Mouse (Mus musculus) frontal cortex, adult (tissue): Measurements from ENCODE around the gene Khdc1b.
A peak's percentile ranks its signal among the peaks of the same experiment; 100 is the strongest.
"Not testable (repeated sequence)": the region's sequence is repeated elsewhere in the genome, so short reads cannot be mapped to it uniquely, and the experiment has no call there.

Experiments used
- ATAC-seq: cut with Nextera tagmentation; 2 replicates; pipeline ENCODE4 v1.9.2; 2017; ENCODE audit warnings: mild to moderate bottlenecking, moderate library complexity, mixed read lengths; ENCODE audit not compliant: low TSS enrichment

The Khdc1b gene

DNA sequence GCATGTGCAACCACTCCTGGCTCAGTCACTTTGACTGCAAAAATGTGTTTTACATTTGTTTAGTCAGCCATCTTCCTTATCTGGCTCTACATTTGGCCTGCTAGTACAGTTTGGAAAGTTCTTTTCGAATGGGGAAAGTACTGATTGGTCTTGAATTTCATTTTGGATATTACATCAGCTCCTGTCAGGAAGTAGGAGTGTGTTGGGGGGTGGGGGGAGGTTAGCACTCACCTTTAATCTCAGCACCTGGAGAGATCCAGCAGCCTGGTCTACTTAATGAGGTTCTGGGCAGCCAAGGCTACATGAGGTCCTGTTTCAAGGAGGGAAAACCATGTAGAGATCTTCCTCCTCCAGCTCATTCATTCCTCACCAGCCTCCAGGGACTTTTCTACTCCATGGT lies at the start of gene Khdc1b:
Gene Khdc1b (plus strand): TSS at position 301 of the 400 bp plus-strand sequence.
- no peak for ATAC-seq

DNA sequence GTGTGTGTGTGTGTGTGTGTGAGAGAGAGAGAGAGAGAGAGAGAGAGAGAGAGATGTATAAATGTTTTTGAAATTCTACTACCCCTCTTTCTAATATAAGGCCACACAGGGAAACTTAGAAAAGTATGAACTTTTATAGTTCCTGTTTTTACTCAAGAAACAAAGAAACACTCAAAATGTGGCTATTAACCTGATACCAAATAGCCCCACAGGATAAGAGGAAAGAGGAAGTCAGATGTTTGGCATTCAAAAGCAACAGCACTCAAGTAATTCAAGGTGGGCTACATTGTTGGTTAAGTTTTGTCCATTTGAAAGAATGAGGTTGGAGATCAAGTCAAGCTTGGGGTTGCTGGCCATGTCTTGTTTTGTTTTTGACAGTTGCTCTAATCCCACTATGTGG lies 47.5 kb upstream of the Khdc1b start:
- ATAC-seq: no peak

DNA sequence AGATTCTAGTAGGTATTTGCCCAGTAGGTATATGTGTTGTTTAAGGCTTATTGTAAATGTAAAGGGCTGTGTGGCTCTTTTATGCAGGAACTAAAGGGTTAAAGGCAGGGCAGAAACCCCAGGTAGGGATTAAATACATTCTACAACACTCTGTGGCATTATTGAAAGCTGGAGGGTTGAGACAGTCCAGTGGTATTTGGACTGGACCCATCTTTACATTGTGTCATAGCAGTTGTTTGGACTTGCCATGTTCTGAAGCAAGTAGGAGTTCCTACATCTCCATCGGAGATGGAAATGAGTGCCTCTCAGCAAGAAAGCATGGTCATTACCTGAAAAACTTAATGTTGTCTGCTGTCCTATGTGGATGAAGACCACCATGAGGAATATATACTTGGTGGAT lies 42.6 kb upstream of the Khdc1b start:
- no peak for ATAC-seq

DNA sequence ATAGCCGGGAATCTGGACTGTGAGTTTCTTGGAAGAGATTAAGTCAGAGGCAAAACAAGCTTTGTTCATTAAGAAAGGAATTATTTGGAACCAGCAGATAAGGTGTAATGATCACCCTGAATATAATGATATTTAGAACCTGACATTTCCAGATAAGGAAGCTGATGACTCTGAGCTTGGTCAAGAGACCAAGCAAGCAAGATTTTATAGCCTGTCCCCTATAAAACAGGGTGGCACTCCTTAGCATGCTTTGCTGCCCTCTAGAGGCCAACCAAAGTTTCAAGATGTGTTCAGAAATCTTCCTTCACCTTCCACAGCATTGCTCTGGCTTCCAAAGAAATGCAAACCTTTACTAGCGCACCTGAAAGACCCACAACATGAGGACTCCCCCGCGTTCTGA lies 39.1 kb upstream of the Khdc1b start:
- peak; percentile 96 for ATAC-seq

DNA sequence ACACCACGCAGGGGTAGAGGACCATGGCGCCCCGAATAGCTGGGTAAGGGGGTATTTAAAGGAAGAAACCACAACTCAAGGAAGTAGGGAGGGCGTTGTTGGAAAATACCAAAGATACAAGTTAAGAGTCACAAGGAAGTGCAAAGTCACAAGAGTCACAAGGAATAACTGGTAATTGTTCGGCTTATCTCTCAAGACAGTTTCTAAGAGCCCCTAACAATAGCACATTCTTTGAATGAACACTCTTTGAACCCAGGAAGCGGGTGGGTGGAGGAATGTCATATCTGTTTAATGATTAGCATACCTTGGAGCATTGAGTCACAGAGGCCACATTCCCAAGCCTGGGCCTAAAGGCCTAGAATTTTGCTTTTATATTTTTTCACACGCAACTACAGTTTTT lies 38.6 kb upstream of the Khdc1b start:
- not testable (repeated sequence) for ATAC-seq

DNA sequence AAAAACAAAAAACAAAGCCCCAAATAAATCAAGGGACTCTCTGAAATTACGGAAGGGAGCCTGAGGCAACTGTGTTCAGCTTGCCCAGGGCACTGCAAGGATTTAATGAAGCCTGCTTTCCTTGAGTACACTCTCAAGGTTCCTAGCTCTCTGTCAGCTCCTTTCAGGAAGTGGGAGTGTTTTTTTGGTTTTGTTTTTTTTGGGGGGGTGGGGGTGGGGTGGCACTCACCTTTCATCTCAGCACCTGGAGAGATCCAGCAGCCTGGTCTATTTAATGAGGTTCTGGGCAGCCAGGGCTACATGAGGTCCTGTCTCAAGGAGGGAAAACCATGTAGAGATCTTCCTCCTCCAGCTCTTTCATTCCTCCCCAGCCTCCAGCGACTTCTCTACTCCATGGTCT lies 34.0 kb upstream of the Khdc1b start, which contains the start of gene Khdc1a:
Gene Khdc1a (plus strand): TSS at position 301 of the 400 bp plus-strand sequence.
- ATAC-seq: no peak

DNA sequence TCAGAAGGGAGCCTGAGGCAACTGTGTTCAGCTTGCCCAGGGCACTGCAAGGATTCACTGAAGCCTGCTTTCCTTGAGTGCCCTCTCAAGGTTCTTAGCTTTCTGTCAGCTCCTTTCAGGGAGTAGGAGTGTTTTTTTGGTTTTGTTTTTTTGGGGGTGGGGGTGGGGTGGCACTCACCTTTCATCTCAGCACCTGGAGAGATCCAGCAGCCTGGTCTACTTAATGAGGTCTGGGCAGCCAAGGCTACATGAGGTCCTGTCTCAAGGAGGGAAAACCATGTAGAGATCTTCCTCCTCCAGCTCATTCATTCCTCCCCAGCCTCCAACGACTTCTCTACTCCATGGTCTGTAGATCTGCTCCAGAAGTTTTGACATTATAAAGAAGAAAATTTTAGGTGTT lies 15.3 kb upstream of the Khdc1b start, which contains the start of gene Khdc1c:
Gene Khdc1c (plus strand): TSS at position 301 of the 400 bp plus-strand sequence.
- ATAC-seq: not testable (repeated sequence)

DNA sequence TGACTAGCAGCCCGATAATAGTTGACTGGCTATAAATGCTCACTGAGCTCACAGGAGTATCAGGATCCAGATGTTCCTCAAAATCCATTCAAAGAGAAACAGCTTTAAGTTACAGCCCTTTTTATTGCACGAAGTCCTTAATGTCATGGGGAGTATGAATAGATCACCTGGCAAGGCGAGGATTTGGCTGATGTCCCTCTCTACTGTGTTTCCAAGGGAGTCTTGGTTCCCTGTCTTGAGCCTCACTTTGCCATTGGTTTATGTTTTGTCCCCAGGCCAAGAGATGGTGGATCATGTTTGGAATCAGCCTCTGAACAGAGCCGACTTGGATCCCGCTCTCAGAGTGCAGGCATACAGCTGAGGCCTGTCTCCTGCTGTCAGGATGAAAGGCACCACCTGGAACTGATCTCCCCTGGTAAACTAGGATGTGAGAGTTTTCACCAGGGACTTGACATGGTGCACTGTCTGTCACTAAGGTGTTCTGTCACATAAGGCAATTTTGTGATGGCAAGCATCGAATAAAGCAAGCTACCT lies 7.8 kb downstream of the Khdc1b start:
- ATAC-seq: no peak

DNA sequence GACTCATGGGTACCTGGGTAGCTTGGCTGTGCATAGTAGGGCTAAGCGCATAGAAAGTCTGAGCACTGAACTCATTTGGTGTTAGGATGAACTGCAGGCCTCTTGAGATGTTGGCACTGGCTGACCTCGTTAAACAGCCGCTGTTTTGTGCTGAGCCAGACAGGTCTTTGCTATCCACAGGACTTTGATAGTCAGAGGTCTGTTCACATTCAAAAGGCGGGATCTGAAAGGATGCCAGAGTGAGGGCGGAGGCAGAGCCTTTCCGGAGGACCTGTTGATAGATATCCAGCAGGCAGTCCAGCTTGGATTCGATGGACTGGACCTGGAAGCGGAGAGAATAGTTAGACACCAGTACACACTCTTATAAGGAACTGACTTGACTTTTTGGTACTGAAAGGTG lies 19.4 kb downstream of the Khdc1b start:
- ATAC-seq: no peak

DNA sequence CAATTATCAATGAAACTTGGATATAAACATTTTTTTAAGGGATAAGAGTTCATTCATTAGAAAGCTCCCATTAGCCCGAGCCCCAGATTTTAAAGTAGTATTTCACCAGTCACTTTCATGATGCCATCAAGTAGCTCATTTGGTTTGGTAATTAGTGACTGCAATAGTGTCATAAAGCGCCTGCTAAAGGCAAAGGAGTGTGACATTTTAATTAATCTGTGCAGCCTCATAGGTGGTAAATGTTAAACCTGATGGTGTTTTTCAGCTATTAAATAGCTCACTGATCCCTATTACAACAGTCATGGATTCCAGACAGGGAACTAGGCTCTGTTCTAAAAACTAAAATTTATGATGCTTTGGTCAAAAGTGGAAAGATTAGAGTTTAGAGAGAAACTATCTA lies 23.9 kb downstream of the Khdc1b start:
- no peak for ATAC-seq

DNA sequence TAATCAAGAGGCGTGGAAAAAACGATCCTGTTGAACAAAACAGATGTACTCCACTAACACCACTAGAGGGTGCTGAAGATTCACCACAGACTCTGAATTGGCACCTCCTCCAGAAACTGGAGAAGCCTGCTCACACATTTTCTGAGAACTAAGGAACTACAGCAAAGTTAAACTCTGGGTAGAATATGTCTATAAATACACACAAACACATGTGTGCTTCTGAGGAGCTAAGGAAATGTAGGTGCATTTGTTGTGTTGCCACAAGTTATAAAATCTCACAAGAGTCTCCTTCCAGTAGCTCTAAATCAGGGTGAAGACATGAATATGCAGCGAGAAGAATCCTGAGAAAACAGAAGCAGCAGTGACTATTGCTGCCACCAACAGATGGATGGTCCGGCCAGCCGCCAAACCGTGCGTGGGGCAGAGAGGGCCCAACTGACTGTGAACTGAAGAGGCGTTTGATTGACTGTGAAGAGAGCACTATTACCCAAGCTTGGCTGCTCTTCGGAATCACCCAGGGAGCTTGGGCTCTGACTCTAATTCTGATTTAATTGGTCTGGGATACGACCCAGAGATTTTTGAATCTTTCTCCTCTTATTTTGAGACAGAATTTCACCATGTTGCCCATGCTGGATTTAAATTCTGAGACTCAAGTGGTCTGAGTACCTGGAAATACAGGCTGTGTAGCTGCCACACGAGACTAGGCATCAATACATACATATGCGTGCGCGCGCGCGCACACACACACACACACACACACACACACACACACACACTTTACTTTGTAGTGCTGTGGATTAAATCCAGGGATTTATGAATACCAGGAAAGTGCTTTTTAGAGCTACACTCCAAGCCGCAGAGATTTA lies 28.2 kb downstream of the Khdc1b start:
- ATAC-seq: peak; percentile 95

DNA sequence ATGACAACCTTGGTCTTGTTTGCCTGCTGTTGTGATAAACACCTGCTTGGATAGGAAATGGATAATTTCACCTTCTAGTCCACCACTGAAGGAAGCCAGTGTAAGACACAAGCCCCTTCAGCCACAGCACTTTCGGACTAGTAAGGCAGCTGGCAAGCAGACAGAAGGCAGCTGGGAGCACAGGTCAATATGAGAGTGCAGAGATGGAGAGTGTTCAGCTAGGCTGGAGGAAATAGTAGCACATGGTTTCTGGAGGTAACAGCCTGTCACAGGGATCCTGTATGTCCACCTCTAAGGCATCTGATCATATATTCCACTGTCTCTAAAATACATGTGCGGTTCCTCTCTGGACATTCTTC lies 28.8 kb downstream of the Khdc1b start:
- ATAC-seq: no peak

DNA sequence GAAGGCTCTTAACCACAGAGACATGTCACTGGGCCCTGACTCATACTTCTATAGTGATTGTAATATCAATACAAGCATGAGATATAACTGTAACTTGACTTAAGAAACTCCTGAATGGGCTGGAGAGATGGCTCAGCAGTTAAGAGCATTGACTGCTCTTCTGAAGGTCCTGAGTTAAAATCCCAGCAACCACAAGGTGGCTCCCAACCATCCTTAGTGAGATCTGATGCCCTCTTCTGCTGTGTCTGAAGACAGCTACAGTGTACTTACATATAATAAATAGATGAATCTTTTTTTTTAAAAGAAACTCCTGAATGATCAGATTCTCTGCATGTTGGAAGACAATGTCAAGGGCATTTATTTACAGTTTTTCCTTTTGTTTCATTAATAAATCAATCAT lies 36.0 kb downstream of the Khdc1b start:
- ATAC-seq: no peak

DNA sequence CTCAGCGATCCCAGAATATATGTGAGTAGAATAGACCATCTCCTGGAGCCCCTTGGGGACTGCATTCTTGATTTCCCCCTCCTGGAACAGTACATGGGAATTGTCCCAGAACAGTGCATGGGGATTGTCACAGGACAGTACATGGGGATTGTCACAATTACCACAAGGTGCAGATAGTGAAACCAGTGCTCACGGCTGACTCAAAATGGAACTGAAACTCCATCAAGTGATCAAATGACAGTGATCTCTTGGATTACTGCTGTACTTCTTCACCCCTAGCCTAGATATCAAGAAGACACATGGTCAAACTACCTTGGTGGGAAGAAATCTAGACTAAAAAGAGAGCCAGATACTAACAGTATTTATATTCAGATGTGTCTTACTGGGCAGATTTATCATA lies 42.3 kb downstream of the Khdc1b start:
- no peak for ATAC-seq

DNA sequence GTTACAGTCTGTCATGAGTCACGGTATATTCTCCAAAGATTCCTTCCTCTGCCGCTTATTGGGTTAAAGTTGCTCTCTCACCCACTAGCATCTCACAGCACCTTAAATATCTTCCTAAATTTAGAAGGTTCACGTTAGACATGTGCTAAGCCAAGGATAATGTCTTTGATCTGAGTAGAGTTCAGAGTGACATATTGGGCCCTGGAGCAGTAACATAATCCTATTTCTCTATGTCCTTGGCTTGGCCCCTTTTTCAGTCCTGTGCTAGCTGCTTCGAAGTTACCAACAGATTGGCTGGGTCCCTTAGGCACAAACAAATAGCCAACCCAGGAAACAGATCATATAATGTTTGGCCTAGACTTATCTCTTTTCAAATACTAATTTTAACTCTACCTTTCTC lies 44.7 kb downstream of the Khdc1b start:
- ATAC-seq: no peak

DNA sequence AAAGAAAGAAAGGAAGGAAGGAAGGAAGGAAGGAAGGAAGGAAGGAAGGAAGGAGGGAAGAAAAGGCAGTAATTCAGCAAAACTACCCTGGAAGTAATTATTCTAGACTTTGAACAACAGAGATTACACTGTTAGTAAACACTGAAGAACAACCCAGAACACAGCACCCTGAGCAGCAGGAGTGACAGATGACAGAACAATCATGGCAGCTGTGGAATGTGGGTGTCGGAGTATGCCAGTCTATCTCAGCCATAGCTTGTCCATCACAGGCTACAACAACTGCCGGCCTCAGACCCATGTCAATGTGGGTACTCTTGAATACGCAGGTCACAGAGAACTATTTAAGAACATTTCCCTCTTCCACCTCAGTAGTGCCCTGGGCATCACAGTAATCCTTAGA lies 48.3 kb downstream of the Khdc1b start:
- no peak for ATAC-seq

DNA sequence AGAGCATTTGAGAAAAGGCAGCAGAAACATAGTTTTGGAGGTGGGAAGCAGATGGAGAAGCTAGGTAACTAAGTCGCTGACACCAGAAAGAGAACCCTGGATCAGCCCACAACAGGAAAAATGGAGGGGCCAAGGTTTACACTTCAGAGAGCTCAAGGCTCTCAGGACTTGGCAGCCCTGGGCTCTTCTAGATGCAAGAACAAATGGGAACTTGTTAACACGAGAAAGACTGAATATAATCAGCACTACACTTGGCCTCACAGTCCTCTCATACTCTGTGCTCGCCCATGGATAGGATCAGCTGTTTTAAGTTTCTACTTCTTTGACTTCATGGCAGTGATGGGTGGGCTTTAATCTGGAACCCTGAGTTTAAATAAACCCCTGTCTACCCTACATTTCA lies 51.5 kb downstream of the Khdc1b start:
- peak; percentile 59 for ATAC-seq
